Mouse (Mus musculus): ENCODE measurements around the gene G430095P16Rik. TPM values are rescaled to one million over a fixed set of nuclear protein-coding genes. Genes with fewer than 3 reads are reported as not detected.

G430095P16Rik gene
- polyA plus RNA-seq, 1 experiment from 2014 or later, result 2.5 TPM

- 0 out of 2 replicates have a peak, but pooled peaks cover 2% of the 10 kb centered on the region for H3K27me3 ChIP-seq (ENCODE audit: insufficient read depth, low read length)
These were observed 37.6 kb downstream of the G430095P16Rik start for GRCm38 (mm10) chr8:84760405-84760805.

DNA sequence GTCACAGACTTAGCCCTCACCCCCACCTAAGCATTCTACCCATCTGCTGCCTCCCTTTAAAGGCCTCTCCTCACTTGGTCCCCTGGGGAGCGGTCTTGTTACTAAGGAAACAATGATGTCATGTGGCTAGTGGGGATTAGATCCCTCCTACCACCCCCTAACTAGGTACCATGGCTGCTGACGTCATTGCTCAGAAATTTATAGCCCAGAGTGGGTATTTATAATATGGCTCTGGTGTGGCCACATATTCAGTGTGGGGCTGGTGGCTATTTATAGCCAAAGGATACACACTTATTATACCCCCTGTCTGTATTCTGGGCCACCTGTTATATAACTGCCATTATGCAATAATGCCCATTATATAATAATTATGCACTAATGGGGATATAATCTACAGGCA, 38.1 kb downstream of the G430095P16Rik start:
- H3K4me1 ChIP-seq (replicated peaks; ENCODE audit: insufficient read depth, low read length), result peaks cover 7% of the 10 kb centered on the region
- H3K9ac ChIP-seq (ENCODE audit: low read depth, low read length), result no peak overlapping the region
- H3K9me3 ChIP-seq (replicated peaks; ENCODE audit: low read length), result no peaks in the 10 kb centered on the region
- H3K4me2 ChIP-seq (ENCODE audit: low read length), result no peak overlapping the region
- no peaks in the 10 kb centered on the region for H3K36me3 ChIP-seq (ENCODE audit: insufficient read depth, low read length)
- TF ChIP-seq CTCF (IDR thresholded peaks at IDR 0.05; ENCODE audit: low read depth), result no peak
- ATAC-seq (replicated peaks; ENCODE audit: low FRiP score, low read depth), result no peak
- no peak overlapping the region for H3K27ac ChIP-seq
- H3K27me3 ChIP-seq (ENCODE audit: insufficient read depth, low read length), result no peaks in the 10 kb centered on the region
- H3K4me3 ChIP-seq (replicated peaks; ENCODE audit: low read depth, low read length), result no peak overlapping the region
- 50% methylated on average over 2 of the region's 2 CpGs for WGBS
- no peak for DNase-seq (ENCODE audit: low spot score)

More at GRCm38 (mm10) chr8:84760405-84760805, 37.6 kb downstream of the G430095P16Rik start:
- ATAC-seq (replicated peaks; ENCODE audit: low FRiP score, low read depth), result no peak
- no peak for DNase-seq (ENCODE audit: low spot score)
- H3K4me1 ChIP-seq (replicated peaks; ENCODE audit: insufficient read depth, low read length), result peaks cover 5% of the 10 kb centered on the region; the same call in 1 of the 2 replicates
- no peak overlapping the region for H3K4me3 ChIP-seq (replicated peaks; ENCODE audit: low read depth, low read length)
- 59% methylated on average over 7 of the region's 7 CpGs for WGBS
- H3K9me3 ChIP-seq (replicated peaks; ENCODE audit: low read length), result no peaks in the 10 kb centered on the region
- no peaks in the 10 kb centered on the region for H3K36me3 ChIP-seq (ENCODE audit: insufficient read depth, low read length)
- TF ChIP-seq CTCF (IDR thresholded peaks at IDR 0.05; ENCODE audit: low read depth), result no peak
- no peak overlapping the region for H3K27ac ChIP-seq
- H3K9ac ChIP-seq (ENCODE audit: low read depth, low read length), result no peak overlapping the region
- H3K4me2 ChIP-seq (ENCODE audit: low read length), result no peak overlapping the region

DNA sequence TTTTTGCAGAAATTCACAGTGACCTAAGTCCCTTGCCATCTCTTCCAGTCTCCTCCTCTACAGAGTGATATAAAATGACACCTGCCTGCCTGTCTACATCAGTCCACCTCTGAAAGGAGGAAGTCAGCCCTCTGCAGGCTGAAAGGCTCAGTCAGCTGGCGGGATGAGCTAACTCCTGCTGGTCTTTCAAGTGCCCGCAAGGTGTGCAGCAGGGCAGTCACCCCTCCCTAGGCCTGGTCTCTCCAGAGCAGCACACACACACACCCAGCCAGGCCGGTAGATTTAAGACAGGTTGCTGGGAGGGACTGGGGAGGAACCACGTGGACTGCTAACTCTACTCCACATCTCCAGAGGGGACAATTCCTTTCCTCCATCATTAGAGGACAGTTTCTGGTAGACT, 41.3 kb downstream of the G430095P16Rik start:
- no peak for TF ChIP-seq CTCF (IDR thresholded peaks at IDR 0.05; ENCODE audit: low read depth)
- Histone ChIP-seq H3K9me3 (replicated peaks; ENCODE audit: low read length) (no peaks in the 10 kb centered on the region), H3K27ac (no peak overlapping the region), H3K36me3 (ENCODE audit: insufficient read depth, low read length) (no peaks in the 10 kb centered on the region), H3K9ac (ENCODE audit: low read depth, low read length) (no peak overlapping the region), H3K4me2 (ENCODE audit: low read length) (no peak overlapping the region), H3K4me3 (replicated peaks; ENCODE audit: low read depth, low read length) (no peak overlapping the region), H3K27me3 (ENCODE audit: insufficient read depth, low read length) (no peaks in the 10 kb centered on the region), H3K4me1 (replicated peaks; ENCODE audit: insufficient read depth, low read length) (peaks cover 4% of the 10 kb centered on the region; the same call in 1 of the 2 replicates)
- ATAC-seq (replicated peaks; ENCODE audit: low FRiP score, low read depth) (no peak), DNase-seq (ENCODE audit: low spot score) (no peak)
- WGBS, result 55% methylated on average over 4 of the region's 4 CpGs

DNA sequence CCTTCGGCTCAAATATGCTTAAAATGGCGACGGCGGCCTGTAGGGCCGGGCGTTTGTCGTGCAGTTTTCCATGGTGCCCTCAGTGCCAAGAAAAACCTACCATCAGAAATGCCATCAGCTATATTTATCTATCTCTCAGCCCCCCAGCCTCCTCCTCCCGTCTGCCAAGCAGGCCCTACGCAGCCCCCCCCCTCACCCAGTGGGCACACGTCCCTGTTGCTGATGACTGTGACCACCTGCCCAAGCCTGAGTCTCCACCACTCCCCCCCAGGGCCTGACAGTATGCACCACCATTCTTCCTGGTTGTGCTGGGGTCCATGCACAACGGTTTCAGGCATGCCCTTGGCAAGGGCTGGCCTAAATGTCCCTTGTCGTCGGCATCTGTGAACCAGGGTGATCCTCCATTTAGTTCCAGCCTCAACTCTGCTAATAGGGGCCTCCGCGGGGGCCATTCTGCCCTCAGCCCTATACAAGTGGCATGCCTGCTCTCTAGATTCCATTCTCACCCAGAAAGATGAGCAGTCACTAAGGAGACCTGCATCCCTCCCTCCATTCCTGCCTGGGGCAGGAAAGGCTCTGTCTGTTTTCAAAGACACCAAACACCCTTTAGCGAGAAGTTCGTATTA, 42.2 kb downstream of the G430095P16Rik start:
- Histone ChIP-seq H3K27me3 (ENCODE audit: insufficient read depth, low read length) (no peaks in the 10 kb centered on the region), H3K36me3 (ENCODE audit: insufficient read depth, low read length) (no peaks in the 10 kb centered on the region), H3K4me3 (replicated peaks; ENCODE audit: low read depth, low read length) (no peak overlapping the region), H3K9ac (ENCODE audit: low read depth, low read length) (no peak overlapping the region), H3K4me2 (ENCODE audit: low read length) (no peak overlapping the region), H3K27ac (no peak overlapping the region), H3K4me1 (replicated peaks; ENCODE audit: insufficient read depth, low read length) (peaks cover 4% of the 10 kb centered on the region; the same call in 1 of the 2 replicates), H3K9me3 (replicated peaks; ENCODE audit: low read length) (no peaks in the 10 kb centered on the region)
- no peak for TF ChIP-seq CTCF (IDR thresholded peaks at IDR 0.05; ENCODE audit: low read depth)
- ATAC-seq (replicated peaks; ENCODE audit: low FRiP score, low read depth), result no peak
- no peak for DNase-seq (ENCODE audit: low spot score)
- 85% methylated on average over 17 of the region's 17 CpGs for WGBS

DNA sequence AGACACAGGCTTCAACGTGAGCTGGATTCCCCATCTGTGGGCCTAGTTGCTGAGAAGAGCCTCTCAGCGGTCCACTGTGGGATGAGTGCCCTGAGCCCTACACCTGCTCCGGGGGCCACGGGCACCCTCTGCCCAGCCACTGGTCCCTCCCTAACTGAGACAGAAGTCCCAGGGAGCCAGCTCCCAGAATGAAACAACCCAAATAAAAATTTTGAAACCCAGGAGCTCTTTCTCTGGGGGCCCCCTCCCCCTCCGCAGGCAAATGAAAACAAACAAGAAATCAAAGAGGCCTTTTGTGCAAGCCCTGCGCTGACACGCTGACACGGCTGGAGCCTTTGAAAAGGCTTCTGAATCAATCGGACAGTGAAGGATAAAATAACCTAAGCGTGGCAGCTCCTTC, 42.8 kb downstream of the G430095P16Rik start:
- DNase-seq (ENCODE audit: low spot score) (no peak), ATAC-seq (replicated peaks; ENCODE audit: low FRiP score, low read depth) (no peak)
- H3K4me3 ChIP-seq (replicated peaks; ENCODE audit: low read depth, low read length), result no peak overlapping the region
- H3K4me2 ChIP-seq (ENCODE audit: low read length), result no peak overlapping the region
- 26% methylated on average over 10 of the region's 10 CpGs for WGBS
- no peaks in the 10 kb centered on the region for H3K36me3 ChIP-seq (ENCODE audit: insufficient read depth, low read length)
- no peak overlapping the region for H3K9ac ChIP-seq (ENCODE audit: low read depth, low read length)
- H3K9me3 ChIP-seq (replicated peaks; ENCODE audit: low read length), result no peaks in the 10 kb centered on the region
- no peak for TF ChIP-seq CTCF (IDR thresholded peaks at IDR 0.05; ENCODE audit: low read depth)
- peaks cover 5% of the 10 kb centered on the region; the same call in 1 of the 2 replicates for H3K4me1 ChIP-seq (replicated peaks; ENCODE audit: insufficient read depth, low read length)
- H3K27me3 ChIP-seq (ENCODE audit: insufficient read depth, low read length), result no peaks in the 10 kb centered on the region
- no peak overlapping the region for H3K27ac ChIP-seq

DNA sequence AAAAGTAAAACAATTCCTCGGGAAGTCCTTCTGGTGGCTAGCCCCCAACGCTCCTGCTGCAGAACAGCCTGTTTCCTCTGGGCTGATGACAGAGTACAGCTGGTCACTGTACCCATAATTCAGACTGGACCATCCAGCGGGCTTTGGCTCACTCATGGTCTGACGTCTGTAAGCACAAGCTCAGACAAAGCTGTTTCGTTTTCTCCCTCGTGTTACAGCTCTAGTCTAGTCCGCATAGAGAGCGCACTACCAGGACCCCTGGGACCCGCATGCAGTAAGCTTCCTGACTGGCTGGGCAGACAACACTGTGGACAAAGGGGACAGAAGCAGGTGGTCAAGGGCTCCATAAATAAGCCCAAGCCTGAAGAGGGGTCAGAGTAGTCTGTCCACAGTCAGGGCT, 43.6 kb downstream of the G430095P16Rik start:
- no peak overlapping the region for H3K4me2 ChIP-seq (ENCODE audit: low read length)
- H3K9me3 ChIP-seq (replicated peaks; ENCODE audit: low read length), result no peaks in the 10 kb centered on the region
- H3K27ac ChIP-seq, result no peak overlapping the region
- no peaks in the 10 kb centered on the region for H3K36me3 ChIP-seq (ENCODE audit: insufficient read depth, low read length)
- no peak for DNase-seq (ENCODE audit: low spot score)
- H3K4me1 ChIP-seq (replicated peaks; ENCODE audit: insufficient read depth, low read length), result peaks cover 13% of the 10 kb centered on the region
- H3K4me3 ChIP-seq (replicated peaks; ENCODE audit: low read depth, low read length), result no peak overlapping the region
- H3K9ac ChIP-seq (ENCODE audit: low read depth, low read length), result no peak overlapping the region
- ATAC-seq (replicated peaks; ENCODE audit: low FRiP score, low read depth), result no peak
- 0 out of 2 replicates have a peak, but pooled peaks cover 4% of the 10 kb centered on the region for H3K27me3 ChIP-seq (ENCODE audit: insufficient read depth, low read length)
- WGBS, result 63% methylated on average over 9 of the region's 9 CpGs
- no peak for TF ChIP-seq CTCF (IDR thresholded peaks at IDR 0.05; ENCODE audit: low read depth)
